Comparison of ENCODE assay signal across 9 mouse cellular contexts in genomic region chr16:85168821-85169220, GRCm38 (mm10). TPM values are rescaled to one million over a fixed set of nuclear protein-coding genes. Genes with fewer than 3 reads are reported as not detected.
DNase-seq lines count a peak whose midpoint lies in the region; TF ChIP-seq lines count a peak whose summit lies in the region.
"Had no signal": no experiment of that assay in that cellular context is flagged by ENCODE, and none has a peak within 500 bp of the region (broad histone marks: within the 10 kb centered on the region; RNA-seq: fewer than 3 reads in every experiment).

No protein-coding gene starts in this region.

- peak overlapping the region; percentile 10; the same call in 1 of the 2 replicates for H3K4me3 ChIP-seq in layer of hippocampus, adult 2 months
- H3K4me3 ChIP-seq in cerebellum, adult 2 months (replicated peaks; ENCODE audit: insufficient read depth, low read depth, low read length), result peak overlapping the region; percentile 24
- H3K4me3 ChIP-seq: liver, embryonic 15.5 days had no signal

- no peak for DNase-seq in layer of hippocampus, adult 2 months (ENCODE audit: low spot score in 2 of 2)
- no peak for DNase-seq in layer of hippocampus, adult 9-10 months (ENCODE audit: low spot score)
- peak; percentile 84 to 87 for DNase-seq in cerebellum, adult 2 months
- DNase-seq in kidney, adult 11 months, result peak; percentile 82
- DNase-seq in lung, postnatal 10 days, result peak; percentile 17
- DNase-seq in testis, postnatal 10 days (ENCODE audit: low spot score), result no peak
- DNase-seq in urinary bladder, adult 2 months (ENCODE audit: low spot score), result no peak
- DNase-seq: heart, postnatal 10 days had no signal

- TF ChIP-seq CTCF in layer of hippocampus, adult 2 months (conservative IDR thresholded peaks at IDR 0.05), result no peak
- TF ChIP-seq CTCF in cerebellum, adult 2 months (IDR thresholded peaks at IDR 0.05; ENCODE audit: borderline replicate concordance, insufficient read depth, low read depth, low read length), result no peak

- 9% methylated on average over 5 of the region's 5 CpGs for WGBS in cerebellum, adult 2 months

- peaks cover 17% of the 10 kb centered on the region for H3K4me1 ChIP-seq in cerebellum, adult 2 months (ENCODE audit: control insufficient read depth, insufficient read depth, low read length)

- TF ChIP-seq POLR2A in cerebellum, adult 2 months (IDR thresholded peaks at IDR 0.05; ENCODE audit: borderline replicate concordance, insufficient read depth, low read length), result no peak

- H3K27ac ChIP-seq in layer of hippocampus, adult 2 months, result peak overlapping the region; percentile 73
- peak overlapping the region; percentile 69 for H3K27ac ChIP-seq in cerebellum, adult 2 months (ENCODE audit: insufficient read depth, low read length)
- H3K27ac ChIP-seq: liver, embryonic 15.5 days had no signal

- H3K27me3 ChIP-seq in cerebellum, adult 2 months (ENCODE audit: control insufficient read depth, insufficient read depth, low read length), result no peaks in the 10 kb centered on the region

RNA-seq across cellular contexts. Expression of gene App, which starts 4.7 kb away (rescaled TPM):
- total RNA-seq in layer of hippocampus, adult 2 months (2021), result 1,000 to 10,000 TPM; 1,175 to 1,228 TPM
- polyA plus RNA-seq in cerebellum, adult 2 months (2012; rRNA removed), result 1,076 and 1,150 TPM in 2 replicates
- polyA plus RNA-seq in urinary bladder, adult 2 months (2012; rRNA removed), result 341 and 459 TPM in 2 replicates

Comparison
In these comparisons a context has a peak if more than half of its experiments do, and no peak if none do; other contexts are left out.
1. DNase-seq: peak in cerebellum, adult 2 months (2 of 2), kidney, adult 11 months (single experiment) and lung, postnatal 10 days (single experiment); none in layer of hippocampus, adult 2 months (0 of 2), layer of hippocampus, adult 9-10 months (single experiment), testis, postnatal 10 days (single experiment) and urinary bladder, adult 2 months (single experiment).